Mouse (Mus musculus): ENCODE measurements around the gene Mgmt. TPM values are rescaled to one million over a fixed set of nuclear protein-coding genes. Genes with fewer than 3 reads are reported as not detected.

Mgmt gene
- polyA plus RNA-seq, 1 experiment from 2014 or later, result 4.0 TPM

DNA sequence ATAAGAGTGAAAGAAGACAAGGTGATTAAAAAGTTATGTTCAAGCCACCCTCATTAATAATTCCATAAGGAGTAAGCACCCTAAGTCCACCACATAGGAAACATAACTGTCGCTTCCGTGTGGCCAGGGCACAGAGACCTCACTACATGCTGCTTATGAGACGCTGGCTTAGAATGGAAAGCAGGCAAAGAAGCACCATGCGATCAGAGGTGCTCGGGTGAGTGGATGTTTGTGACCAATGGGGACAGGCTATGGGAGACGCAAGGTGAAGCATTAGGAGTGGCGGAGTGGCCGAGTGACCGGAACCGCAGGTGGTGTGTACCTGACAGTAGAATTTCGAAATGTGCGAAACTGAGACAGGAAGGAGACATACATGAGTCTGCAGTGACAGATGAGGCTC is 138.8 kb downstream of the Mgmt start:
- ATAC-seq (ENCODE audit: insufficient number of reproducible peaks, low FRiP score), result no peak
- 92% methylated on average over 12 of the region's 12 CpGs for WGBS

GRCm38 (mm10) chr7:137034986-137035385 is 140.6 kb downstream of the Mgmt start:
- no peak for ATAC-seq (ENCODE audit: insufficient number of reproducible peaks, low FRiP score)
- Histone ChIP-seq H3K36me3 (no peaks in the 10 kb centered on the region), H3K9me3 (replicated peaks) (peaks cover 8% of the 10 kb centered on the region), H3K4me2 (no peak overlapping the region), H3K27me3 (replicated peaks) (no peaks in the 10 kb centered on the region), H3K9ac (no peak overlapping the region), H3K27ac (ENCODE audit: poor library complexity, severe bottlenecking) (no peak overlapping the region), H3K4me3 (no peak overlapping the region), H3K4me1 (replicated peaks) (no peaks in the 10 kb centered on the region)
- 87% methylated on average over 3 of the region's 3 CpGs for WGBS

More for the DNA sequence above, 138.8 kb downstream of the Mgmt start:
- no peaks in the 10 kb centered on the region for H3K4me1 ChIP-seq (replicated peaks)
- no peaks in the 10 kb centered on the region for H3K27me3 ChIP-seq (replicated peaks)
- no peaks in the 10 kb centered on the region for H3K36me3 ChIP-seq
- H3K27ac ChIP-seq (ENCODE audit: poor library complexity, severe bottlenecking), result no peak overlapping the region
- no peak overlapping the region for H3K9ac ChIP-seq
- H3K9me3 ChIP-seq (replicated peaks), result peaks cover 10% of the 10 kb centered on the region
- H3K4me3 ChIP-seq, result no peak overlapping the region
- H3K4me2 ChIP-seq, result no peak overlapping the region

DNA sequence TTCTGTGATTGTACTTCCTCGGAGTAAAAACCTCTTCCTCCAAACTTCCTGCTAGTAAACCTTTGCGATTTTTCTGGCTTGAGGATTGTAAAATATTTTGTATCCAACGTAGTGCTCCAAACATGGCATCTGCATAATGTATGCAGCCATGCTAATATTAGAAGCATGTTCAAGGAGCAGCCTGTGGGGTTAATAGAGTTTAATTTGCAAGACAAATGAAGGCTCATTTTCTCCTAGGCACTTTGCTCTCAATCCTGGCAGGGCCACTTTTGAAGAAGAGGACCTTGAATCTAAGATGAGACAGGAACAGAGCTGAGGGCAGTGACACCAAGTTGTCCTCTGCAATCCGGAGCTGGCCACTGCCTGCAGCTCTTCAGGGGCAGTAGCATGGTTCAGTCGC is 141.5 kb downstream of the Mgmt start:
- no peaks in the 10 kb centered on the region for H3K36me3 ChIP-seq
- no peaks in the 10 kb centered on the region for H3K27me3 ChIP-seq (replicated peaks)
- no peaks in the 10 kb centered on the region; the same call in 1 of the 2 replicates for H3K9me3 ChIP-seq (replicated peaks)
- 70% methylated on average over 5 of the region's 5 CpGs for WGBS
- H3K9ac ChIP-seq, result no peak overlapping the region
- no peak overlapping the region for H3K4me2 ChIP-seq
- no peak for ATAC-seq (ENCODE audit: insufficient number of reproducible peaks, low FRiP score)
- no peak overlapping the region for H3K4me3 ChIP-seq
- H3K4me1 ChIP-seq (replicated peaks), result peaks cover 6% of the 10 kb centered on the region; the same call in 1 of the 2 replicates
- no peak overlapping the region for H3K27ac ChIP-seq (ENCODE audit: poor library complexity, severe bottlenecking)

- peaks cover 9% of the 10 kb centered on the region; the same call in 1 of the 2 replicates for H3K4me1 ChIP-seq (replicated peaks)
- no peak for ATAC-seq (ENCODE audit: insufficient number of reproducible peaks, low FRiP score)
- no peaks in the 10 kb centered on the region; the same call in 1 of the 2 replicates for H3K27me3 ChIP-seq (replicated peaks)
- no peak overlapping the region for H3K4me2 ChIP-seq
- WGBS, result 78% methylated on average over 4 of the region's 4 CpGs
- H3K4me3 ChIP-seq, result no peak overlapping the region
- H3K9me3 ChIP-seq (replicated peaks), result no peaks in the 10 kb centered on the region; the same call in 1 of the 2 replicates
- no peak overlapping the region for H3K27ac ChIP-seq (ENCODE audit: poor library complexity, severe bottlenecking)
- H3K9ac ChIP-seq, result no peak overlapping the region
- H3K36me3 ChIP-seq, result no peaks in the 10 kb centered on the region
Measured at GRCm38 (mm10) chr7:137037471-137037870, 143.1 kb downstream of the Mgmt start.

DNA sequence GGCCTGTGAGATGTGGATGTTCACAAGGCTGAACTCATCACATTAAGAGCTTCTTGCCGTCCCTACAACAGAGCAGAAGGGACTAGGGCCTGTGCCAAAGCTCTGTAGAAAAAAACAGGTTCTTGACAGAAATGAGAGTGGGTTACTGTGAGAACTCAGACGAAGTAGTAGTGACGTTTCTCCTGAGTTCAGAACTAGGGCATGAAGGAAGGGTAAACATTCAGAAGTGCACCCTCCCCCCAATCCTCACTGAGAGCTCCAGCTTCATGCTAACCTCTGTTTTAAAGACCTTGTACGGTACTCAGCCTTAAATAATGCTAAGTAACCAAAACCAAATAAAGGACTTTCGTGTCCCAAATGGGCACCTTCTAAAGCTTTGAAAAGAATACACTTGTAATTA is 143.5 kb downstream of the Mgmt start:
- Histone ChIP-seq H3K4me3 (no peak overlapping the region), H3K4me1 (replicated peaks) (peaks cover 9% of the 10 kb centered on the region; the same call in 1 of the 2 replicates), H3K27ac (ENCODE audit: poor library complexity, severe bottlenecking) (no peak overlapping the region), H3K9me3 (replicated peaks) (no peaks in the 10 kb centered on the region; the same call in 1 of the 2 replicates), H3K4me2 (no peak overlapping the region), H3K27me3 (replicated peaks) (no peaks in the 10 kb centered on the region; the same call in 1 of the 2 replicates), H3K9ac (no peak overlapping the region), H3K36me3 (no peaks in the 10 kb centered on the region)
- whole genome bisulfite sequencing, result 66% methylated on average over 5 of the region's 5 CpGs
- ATAC-seq (ENCODE audit: insufficient number of reproducible peaks, low FRiP score), result no peak

DNA sequence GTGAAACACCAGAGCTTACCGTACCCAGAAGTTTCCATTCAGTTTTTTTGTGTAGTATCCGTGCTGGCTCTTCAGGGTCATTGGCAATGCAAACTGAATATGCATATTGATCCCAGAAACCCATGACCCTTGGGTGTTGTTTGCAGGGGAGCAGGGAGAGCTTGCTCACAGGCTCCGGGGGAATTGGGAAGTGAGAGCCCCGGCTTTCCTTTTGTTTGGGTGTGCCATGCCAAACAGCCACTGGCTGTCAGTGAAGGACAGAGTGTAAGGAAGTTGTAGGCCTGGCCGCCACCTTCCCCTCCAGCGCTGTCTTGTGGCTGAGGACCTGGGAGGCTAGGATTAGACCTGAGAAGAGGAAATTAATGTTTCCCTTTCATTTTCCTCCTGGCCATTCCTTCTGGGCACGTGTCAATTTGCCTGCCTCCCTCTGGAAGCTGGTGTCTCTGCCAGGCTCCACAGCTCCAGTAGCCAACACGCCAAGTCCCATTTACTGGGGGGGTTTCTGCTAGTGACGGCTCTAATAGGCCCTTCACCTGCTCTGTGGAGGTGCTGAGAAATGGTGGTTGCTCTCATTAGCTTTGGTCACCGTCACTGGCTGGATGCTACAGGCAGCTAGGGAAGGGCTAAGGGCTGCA is 144.0 kb downstream of the Mgmt start:
- Histone ChIP-seq H3K4me3 (no peak overlapping the region), H3K4me2 (no peak overlapping the region), H3K27me3 (replicated peaks) (no peaks in the 10 kb centered on the region; the same call in 1 of the 2 replicates), H3K9me3 (replicated peaks) (no peaks in the 10 kb centered on the region; the same call in 1 of the 2 replicates), H3K27ac (ENCODE audit: poor library complexity, severe bottlenecking) (no peak overlapping the region), H3K9ac (no peak overlapping the region), H3K4me1 (replicated peaks) (peaks cover 9% of the 10 kb centered on the region; the same call in 1 of the 2 replicates), H3K36me3 (no peaks in the 10 kb centered on the region)
- ATAC-seq (ENCODE audit: insufficient number of reproducible peaks, low FRiP score), result no peak
- WGBS, result 72% methylated on average over 10 of the region's 10 CpGs

- Histone ChIP-seq H3K36me3 (no peaks in the 10 kb centered on the region), H3K4me3 (no peak overlapping the region), H3K9me3 (replicated peaks) (no peaks in the 10 kb centered on the region; the same call in 1 of the 2 replicates), H3K9ac (no peak overlapping the region), H3K4me2 (no peak overlapping the region), H3K27ac (ENCODE audit: poor library complexity, severe bottlenecking) (no peak overlapping the region), H3K27me3 (replicated peaks) (no peaks in the 10 kb centered on the region; the same call in 1 of the 2 replicates), H3K4me1 (replicated peaks) (peaks cover 9% of the 10 kb centered on the region; the same call in 1 of the 2 replicates)
- 72% methylated on average over 7 of the region's 7 CpGs for WGBS
- no peak for ATAC-seq (ENCODE audit: insufficient number of reproducible peaks, low FRiP score)
Measured at GRCm38 (mm10) chr7:137038946-137039320, 144.5 kb downstream of the Mgmt start.

DNA sequence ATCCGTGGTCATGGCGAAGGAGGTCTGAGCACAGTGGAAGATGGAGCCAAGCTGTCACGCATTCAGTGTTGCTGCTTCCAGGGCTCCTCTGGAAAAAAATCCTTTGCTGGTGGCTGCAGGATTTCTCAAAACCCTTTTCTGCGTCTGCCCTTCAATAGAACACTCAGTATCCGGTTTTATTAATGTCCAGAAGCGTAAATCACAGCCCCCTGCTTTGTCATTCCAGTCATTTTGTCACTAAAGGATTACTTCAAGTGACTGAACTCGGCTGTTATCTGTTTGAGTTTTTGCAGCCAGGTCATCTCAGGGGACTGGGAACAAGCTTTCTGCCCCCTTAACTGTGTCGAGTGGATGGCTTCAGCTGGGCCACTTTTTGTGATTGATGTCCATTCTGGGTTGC is 146.2 kb downstream of the Mgmt start:
- Histone ChIP-seq H3K27me3 (replicated peaks) (no peaks in the 10 kb centered on the region; the same call in 1 of the 2 replicates), H3K4me2 (no peak overlapping the region), H3K36me3 (no peaks in the 10 kb centered on the region), H3K9me3 (replicated peaks) (no peaks in the 10 kb centered on the region), H3K4me3 (no peak overlapping the region), H3K4me1 (replicated peaks) (peaks cover 9% of the 10 kb centered on the region; the same call in 1 of the 2 replicates), H3K9ac (no peak overlapping the region), H3K27ac (ENCODE audit: poor library complexity, severe bottlenecking) (no peak overlapping the region)
- ATAC-seq (ENCODE audit: insufficient number of reproducible peaks, low FRiP score), result no peak
- 44% methylated on average over 8 of the region's 8 CpGs for WGBS

- 0 out of 2 replicates have a peak, but pooled peaks cover 2% of the 10 kb centered on the region for H3K9me3 ChIP-seq (replicated peaks)
- H3K9ac ChIP-seq, result no peak overlapping the region
- H3K4me2 ChIP-seq, result no peak overlapping the region
- no peaks in the 10 kb centered on the region for H3K27me3 ChIP-seq (replicated peaks)
- H3K27ac ChIP-seq (ENCODE audit: poor library complexity, severe bottlenecking), result no peak overlapping the region
- no peak overlapping the region for H3K4me3 ChIP-seq
- no peak for ATAC-seq (ENCODE audit: insufficient number of reproducible peaks, low FRiP score)
- peaks cover 10% of the 10 kb centered on the region for H3K4me1 ChIP-seq (replicated peaks)
- 59% methylated on average over 4 of the region's 4 CpGs for WGBS
- H3K36me3 ChIP-seq, result no peaks in the 10 kb centered on the region
Measured at GRCm38 (mm10) chr7:137046891-137047290, 152.5 kb downstream of the Mgmt start.

DNA sequence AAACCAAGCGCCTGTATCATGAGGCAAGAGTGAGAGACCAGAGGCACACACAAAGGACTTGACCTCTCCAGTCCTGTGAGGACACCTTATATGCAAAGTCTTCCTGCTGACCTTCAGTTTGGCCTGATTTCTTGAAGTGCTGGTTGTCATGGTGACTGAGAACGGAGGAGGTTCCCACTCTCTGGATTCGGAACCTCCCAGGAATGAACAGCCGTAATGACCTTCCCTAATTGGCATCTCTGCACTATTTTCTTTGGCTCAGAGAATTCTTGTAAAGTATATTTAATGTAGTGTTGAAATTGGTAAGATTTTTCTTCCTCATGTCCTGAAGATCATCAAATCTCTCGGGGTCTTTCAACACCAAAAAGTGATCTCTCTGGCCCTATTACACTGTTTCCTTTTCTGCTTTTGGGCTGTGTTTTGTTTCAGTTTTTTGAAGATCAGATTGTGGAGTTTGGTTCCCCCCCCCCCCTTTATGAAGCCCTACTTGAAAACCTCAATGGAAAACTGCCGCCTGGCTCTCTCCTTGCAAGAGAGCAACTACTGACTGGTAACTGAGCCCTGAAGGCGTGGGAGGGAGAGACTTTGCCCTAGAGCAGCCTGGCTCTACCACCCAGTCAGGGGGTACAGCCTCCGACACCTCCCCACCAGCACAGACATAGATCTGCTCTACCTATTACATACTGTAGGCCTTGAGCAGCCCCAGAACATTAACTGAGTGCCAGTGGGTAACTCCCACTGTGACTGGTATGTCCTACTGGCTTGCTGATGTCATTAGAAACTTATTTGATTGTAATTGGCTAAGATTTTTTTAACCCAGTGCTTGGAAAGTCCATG is 153.9 kb downstream of the Mgmt start:
- Histone ChIP-seq H3K9me3 (replicated peaks) (0 out of 2 replicates have a peak, but pooled peaks cover 5% of the 10 kb centered on the region), H3K9ac (no peak overlapping the region), H3K4me3 (no peak overlapping the region), H3K27me3 (replicated peaks) (no peaks in the 10 kb centered on the region), H3K4me1 (replicated peaks) (peaks cover 10% of the 10 kb centered on the region), H3K27ac (ENCODE audit: poor library complexity, severe bottlenecking) (0 out of 2 replicates have a peak overlapping the region, but pooled peaks have one; percentile 4), H3K36me3 (no peaks in the 10 kb centered on the region), H3K4me2 (no peak overlapping the region)
- 61% methylated on average over 8 of the region's 8 CpGs for WGBS
- ATAC-seq (ENCODE audit: insufficient number of reproducible peaks, low FRiP score), result no peak

DNA sequence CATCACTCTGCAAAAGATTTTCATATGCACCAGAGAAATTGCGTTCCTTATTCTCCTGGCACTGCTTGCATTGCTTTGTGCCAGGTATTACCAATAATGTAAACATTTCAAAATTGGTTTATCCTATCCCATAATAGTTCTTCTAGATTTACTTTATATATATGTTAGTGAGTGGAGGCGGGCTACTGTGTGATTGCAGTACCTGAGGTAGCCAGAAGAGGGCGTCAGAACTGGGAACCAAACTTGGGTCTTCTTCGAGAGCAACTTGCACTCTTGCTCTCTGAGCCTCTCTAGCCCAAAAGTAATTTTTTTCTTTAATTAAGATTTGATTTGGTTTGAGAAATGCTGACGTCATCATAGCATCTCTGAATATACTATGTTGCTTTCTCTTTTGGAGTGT is 159.9 kb downstream of the Mgmt start:
- no peak overlapping the region for H3K4me2 ChIP-seq
- no peak for ATAC-seq (ENCODE audit: insufficient number of reproducible peaks, low FRiP score)
- 0 out of 2 replicates have a peak, but pooled peaks cover 5% of the 10 kb centered on the region for H3K9me3 ChIP-seq (replicated peaks)
- H3K36me3 ChIP-seq, result no peaks in the 10 kb centered on the region
- no peak overlapping the region for H3K27ac ChIP-seq (ENCODE audit: poor library complexity, severe bottlenecking)
- H3K4me1 ChIP-seq (replicated peaks), result peaks cover 13% of the 10 kb centered on the region
- H3K4me3 ChIP-seq, result no peak overlapping the region
- H3K9ac ChIP-seq, result no peak overlapping the region
- WGBS, result 74% methylated on average over 5 of the region's 5 CpGs
- no peaks in the 10 kb centered on the region for H3K27me3 ChIP-seq (replicated peaks)

Measured in heart, embryonic 12.5 days (tissue).